Mouse (Mus musculus) liver, embryonic 11.5 days (tissue): ENCODE measurements around the gene Dapp1. TPM values are rescaled to one million over a fixed set of nuclear protein-coding genes. Genes with fewer than 3 reads are reported as not detected.

Source experiments
- ATAC-seq: fragments of 200-750 bp; cut with Nextera tagmentation; replicated peaks from 2 replicates; pipeline ENCODE4 v1.8.0; 2017; ENCODE audit warnings: moderate number of reproducible peaks, mild to moderate bottlenecking, moderate TSS enrichment, moderate library complexity; ENCODE audit not compliant: low FRiP score
- DNase-seq: peaks from one replicate; pipeline ENCODE4 v3.0.0-alpha.2; 2017; ENCODE audit warnings: low spot score
- H3K27ac ChIP-seq: fragments of 300-500 bp; sonication (generic); 2 replicates; pipeline ENCODE4 v1.5.1; 2014; ENCODE audit warnings: mild to moderate bottlenecking, low read depth, low read length, control low read depth
- H3K27me3 ChIP-seq: fragments of 300-500 bp; sonication (generic); replicated peaks from 2 replicates; pipeline ENCODE4 v1.6.1; 2014; ENCODE audit warnings: low read length, mixed read lengths; ENCODE audit not compliant: control insufficient read depth, insufficient read depth
- H3K36me3 ChIP-seq: fragments of 300-500 bp; sonication (generic); 2 replicates; pipeline ENCODE4 v1.6.1; 2014; ENCODE audit warnings: mild to moderate bottlenecking, low read length, moderate library complexity, mixed read lengths; ENCODE audit not compliant: control insufficient read depth, insufficient read depth
- H3K4me1 ChIP-seq: fragments of 300-500 bp; sonication (generic); replicated peaks from 2 replicates; pipeline ENCODE4 v1.6.1; 2014; ENCODE audit warnings: low read length, mixed read lengths; ENCODE audit not compliant: control insufficient read depth, insufficient read depth
- H3K4me2 ChIP-seq: fragments of 300-500 bp; sonication (generic); 2 replicates; pipeline ENCODE4 v1.6.1; 2014; ENCODE audit warnings: mild to moderate bottlenecking, control low read depth, moderate library complexity
- H3K4me3 ChIP-seq: fragments of 300-500 bp; sonication (generic); 2 replicates; pipeline ENCODE4 v1.5.1; 2014; ENCODE audit warnings: low read depth, low read length, control low read depth
- H3K9ac ChIP-seq: fragments of 300-500 bp; sonication (generic); 2 replicates; pipeline ENCODE4 v1.6.1; 2014; ENCODE audit warnings: low read depth, low read length, control low read depth
- H3K9me3 ChIP-seq: fragments of 300-500 bp; sonication (generic); 2 replicates; pipeline ENCODE4 v1.6.1; 2016; ENCODE audit warnings: low read length, inconsistent platforms, mixed read lengths; ENCODE audit not compliant: control insufficient read depth
- WGBS: fragments of 180-500 bp; shearing (Covaris S2); extraction: QIAGEN DNeasy Blood & Tissue Kit; methylation state at CpG from one replicate; pipeline ENCODE4 v1.1.7; 2014; 5-methylcytosine and 5-hydroxymethylcytosine counted together
- polyA plus RNA-seq: library from polyadenylated mRNA; unstranded; fragments of >200 nt; fragmentation: Nextera tagmentation; extraction: Ambion mirVana; gene quantifications from 2 replicates; pipeline ENCODE4 v1.2.1, GENCODE M21; 2014

The Dapp1 gene
- polyA plus RNA-seq, 1 experiment from 2014 or later, result 35.5 TPM

GRCm38 (mm10) chr3:137891089-137891488 is 90.3 kb downstream of the Dapp1 start:
- ATAC-seq, result no peak
- H3K36me3 ChIP-seq, result peaks cover 17% of the 10 kb centered on the region; the same call in 1 of the 2 replicates
- no peaks in the 10 kb centered on the region for H3K9me3 ChIP-seq
- WGBS, result 82% methylated on average over 3 of the region's 3 CpGs
- H3K27ac ChIP-seq, result no peak overlapping the region
- no peak overlapping the region for H3K4me2 ChIP-seq
- no peak overlapping the region for H3K4me3 ChIP-seq
- DNase-seq, result no peak
- H3K27me3 ChIP-seq, result no peaks in the 10 kb centered on the region
- H3K4me1 ChIP-seq, result no peaks in the 10 kb centered on the region
- H3K9ac ChIP-seq, result no peak overlapping the region

GRCm38 (mm10) chr3:137887961-137888360 is 93.4 kb downstream of the Dapp1 start:
- DNase-seq (no peak), ATAC-seq (no peak)
- Histone ChIP-seq H3K4me2 (no peak overlapping the region), H3K9ac (no peak overlapping the region), H3K27ac (no peak overlapping the region), H3K27me3 (no peaks in the 10 kb centered on the region), H3K4me3 (no peak overlapping the region), H3K9me3 (no peaks in the 10 kb centered on the region), H3K4me1 (no peaks in the 10 kb centered on the region), H3K36me3 (peaks cover 7% of the 10 kb centered on the region; the same call in 1 of the 2 replicates)
- 75% methylated on average over 7 of the region's 7 CpGs for WGBS

- Histone ChIP-seq H3K4me1 (no peaks in the 10 kb centered on the region; the same call in 1 of the 2 replicates), H3K27me3 (no peaks in the 10 kb centered on the region), H3K9ac (no peak overlapping the region), H3K36me3 (no peaks in the 10 kb centered on the region), H3K27ac (no peak overlapping the region), H3K4me3 (no peak overlapping the region), H3K9me3 (no peaks in the 10 kb centered on the region), H3K4me2 (no peak overlapping the region)
- 91% methylated on average over 5 of the region's 5 CpGs for WGBS
- no peak for ATAC-seq
- DNase-seq, result no peak
Observed at GRCm38 (mm10) chr3:137881093-137881492, 100.3 kb downstream of the Dapp1 start.

Other genes starting within 250 kb of the Dapp1 start
- 2,121 and 2,201 TPM in 2 replicates for gene H2afz, start 117.1 kb downstream of the Dapp1 start, polyA plus RNA-seq
- gene Dnajb14, start 113.9 kb downstream of the Dapp1 start, polyA plus RNA-seq, result 9.0 and 9.8 TPM in 2 replicates
- 100 and 105 TPM in 2 replicates for gene Lamtor3, start 63.0 kb downstream of the Dapp1 start, polyA plus RNA-seq
- gene 1110002E22Rik, start 83.5 kb upstream of the Dapp1 start, polyA plus RNA-seq, result 0.05 and 0.09 TPM in 2 replicates
- not detected in 2 replicates for gene Gm5105, start 85.8 kb upstream of the Dapp1 start, polyA plus RNA-seq
- 13.1 and 13.5 TPM in 2 replicates for gene Trmt10a, start 161.9 kb upstream of the Dapp1 start, polyA plus RNA-seq
- gene Mttp, start 163.4 kb upstream of the Dapp1 start, polyA plus RNA-seq, result 45.0 and 53.2 TPM in 2 replicates
- gene 4930579F01Rik, start 212.3 kb upstream of the Dapp1 start, polyA plus RNA-seq, result not detected in 2 replicates
- gene Adh7, start 236.2 kb upstream of the Dapp1 start, polyA plus RNA-seq, result 0.12 and 0.13 TPM in 2 replicates